Mouse (Mus musculus) myocyte (in vitro differentiated cells): ENCODE data around the gene Supt3. TPM values are rescaled to one million over a fixed set of nuclear protein-coding genes. Genes with fewer than 3 reads are reported as not detected.

Experiments
- H3K27me3 ChIP-seq: one replicate; pipeline ENCODE4 v1.6.1; 2011; ENCODE audit not compliant: control insufficient read depth, insufficient read depth, insufficient read length
- H3K36me3 ChIP-seq: one replicate; pipeline ENCODE4 v1.6.1; 2011; ENCODE audit not compliant: control insufficient read depth, insufficient read depth
- H3K4me2 ChIP-seq: one replicate; pipeline ENCODE4 v1.6.1; 2011; ENCODE audit warnings: low read depth, control low read depth
- H3K4me3 ChIP-seq: one replicate; pipeline ENCODE4 v1.5.1; 2011; ENCODE audit warnings: mild to moderate bottlenecking, control low read depth, moderate library complexity
- H3K79me2 ChIP-seq: one replicate; pipeline ENCODE4 v1.6.1; 2011; ENCODE audit not compliant: control insufficient read depth, insufficient read depth
- H3ac ChIP-seq: one replicate; pipeline ENCODE4 v1.6.1; 2011; ENCODE audit not compliant: control insufficient read depth, insufficient read length
- CEBPB ChIP-seq: IDR thresholded peaks from 2 replicates; pipeline ENCODE4 v1.6.1; 2011; ENCODE audit warnings: mild to moderate bottlenecking, moderate library complexity; ENCODE audit not compliant: poor library complexity, insufficient read depth, severe bottlenecking
- E2F4 ChIP-seq: IDR thresholded peaks from one replicate; pipeline ENCODE4 v1.6.1; 2011; ENCODE audit warnings: mild to moderate bottlenecking, control low read depth, moderate library complexity; ENCODE audit not compliant: insufficient read depth
- MAX ChIP-seq: IDR thresholded peaks from one replicate; pipeline ENCODE4 v1.6.1; 2011; ENCODE audit warnings: low read depth, mild to moderate bottlenecking, control low read depth
- MYOD1 ChIP-seq, 3 experiments: IDR thresholded peaks; one replicate each; pipeline ENCODE4 v1.6.1; 2011; ENCODE audit warnings: control low read depth in 2 of 3, low read depth in 2 of 3, mild to moderate bottlenecking in 2 of 3, moderate library complexity in 1 of 3; ENCODE audit not compliant: insufficient read length in 2 of 3, control insufficient read depth in 1 of 3
- MYOG ChIP-seq, 3 experiments: IDR thresholded peaks; one replicate each; pipeline ENCODE4 v1.6.1; 2011; ENCODE audit warnings: control low read depth in 2 of 3, low read depth in 2 of 3, mild to moderate bottlenecking in 2 of 3; ENCODE audit not compliant: insufficient read length in 2 of 3, control insufficient read depth in 1 of 3, insufficient read depth in 1 of 3
- POLR2A ChIP-seq: IDR thresholded peaks from one replicate; pipeline ENCODE4 v1.6.1; 2011; ENCODE audit warnings: low read depth, mild to moderate bottlenecking, control low read depth, moderate library complexity; ENCODE audit not compliant: insufficient read length
- POLR2AphosphoS2 ChIP-seq: IDR thresholded peaks from one replicate; pipeline ENCODE4 v1.6.1; 2011; ENCODE audit warnings: low read depth, control low read depth; ENCODE audit not compliant: insufficient read length
- REST ChIP-seq: IDR thresholded peaks from one replicate; pipeline ENCODE4 v1.6.1; 2011; ENCODE audit warnings: mild to moderate bottlenecking, control low read depth, moderate library complexity; ENCODE audit not compliant: insufficient read depth, insufficient read length
- SRF ChIP-seq: IDR thresholded peaks from one replicate; pipeline ENCODE4 v1.6.1; 2011; ENCODE audit warnings: low read depth; ENCODE audit not compliant: control insufficient read depth, insufficient read length
- TCF12 ChIP-seq: IDR thresholded peaks from one replicate; pipeline ENCODE4 v1.6.1; 2011; ENCODE audit warnings: mild to moderate bottlenecking, control low read depth; ENCODE audit not compliant: poor library complexity, insufficient read depth, severe bottlenecking
- TCF3 ChIP-seq: IDR thresholded peaks from one replicate; pipeline ENCODE4 v1.6.1; 2011; ENCODE audit warnings: low read depth, control low read depth; ENCODE audit not compliant: insufficient read length
- USF1 ChIP-seq: IDR thresholded peaks from one replicate; pipeline ENCODE4 v1.6.1; 2011; ENCODE audit warnings: low read depth, mild to moderate bottlenecking, control low read depth, moderate library complexity
- polyA plus RNA-seq: library from polyadenylated mRNA; unstranded; fragments of >200 nt; fragmentation: generic; extraction: Trizol; gene quantifications from one replicate; pipeline ENCODE4 v1.2.1, GENCODE M21; 2012; ENCODE audit warnings: missing spikeins

Gene Supt3
- polyA plus RNA-seq, 1 experiment = 30.9 TPM

DNA sequence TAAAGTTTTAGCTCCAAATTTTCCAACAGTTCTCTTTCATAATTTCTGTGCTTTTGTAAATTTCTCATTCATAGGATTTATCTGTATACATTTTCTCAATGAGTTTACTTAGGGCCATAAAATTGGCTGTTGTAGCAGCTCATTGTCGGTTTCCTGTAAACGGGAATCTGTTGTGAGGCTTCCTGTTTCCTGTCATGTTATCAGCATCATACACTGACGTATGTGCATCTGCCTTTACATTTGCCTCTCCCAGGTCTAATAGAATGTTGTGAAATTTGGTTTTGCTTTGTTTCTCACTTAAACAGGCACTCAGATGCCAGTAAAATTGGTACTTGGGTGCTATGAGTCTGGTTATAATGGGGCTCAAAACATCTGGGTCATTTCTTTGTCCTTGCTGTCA lies 338.4 kb downstream of the Supt3 start:
- TF ChIP-seq MAX (no peak), TCF12 (no peak), TCF3 (no peak), SRF (no peak), MYOG (IDR thresholded peaks at IDR 0.05; ENCODE audit: control insufficient read depth in 1 of 3, insufficient read depth in 1 of 3, insufficient read length in 2 of 3, low read depth in 2 of 3) (no peak), MYOD1 (IDR thresholded peaks at IDR 0.05; ENCODE audit: control insufficient read depth in 1 of 3, insufficient read length in 2 of 3, low read depth in 2 of 3) (no peak), USF1 (no peak), CEBPB (no peak), POLR2AphosphoS2 (no peak), E2F4 (no peak), POLR2A (no peak), REST (no peak)
- Histone ChIP-seq H3K4me2 (no peak overlapping the region), H3K79me2 (no peaks in the 10 kb centered on the region), H3ac (no peak overlapping the region), H3K36me3 (no peaks in the 10 kb centered on the region), H3K4me3 (no peak overlapping the region), H3K27me3 (no peaks in the 10 kb centered on the region)

GRCm38 (mm10) chr17:45118565-45119471 lies 341.9 kb downstream of the Supt3 start:
- no peaks in the 10 kb centered on the region for H3K79me2 ChIP-seq
- H3K27me3 ChIP-seq = no peaks in the 10 kb centered on the region
- TF ChIP-seq USF1 (no peak), MYOD1 (IDR thresholded peaks at IDR 0.05; ENCODE audit: control insufficient read depth in 1 of 3, insufficient read length in 2 of 3, low read depth in 2 of 3) (no peak), POLR2AphosphoS2 (no peak), MYOG (IDR thresholded peaks at IDR 0.05; ENCODE audit: control insufficient read depth in 1 of 3, insufficient read depth in 1 of 3, insufficient read length in 2 of 3, low read depth in 2 of 3) (no peak)
- no peaks in the 10 kb centered on the region for H3K36me3 ChIP-seq
- peak overlapping the region; percentile 8 for H3K4me2 ChIP-seq
- H3ac ChIP-seq = no peak overlapping the region
- H3K4me3 ChIP-seq = no peak overlapping the region

- Histone ChIP-seq H3ac (no peak overlapping the region), H3K4me3 (no peak overlapping the region), H3K79me2 (no peaks in the 10 kb centered on the region), H3K4me2 (no peak overlapping the region), H3K27me3 (no peaks in the 10 kb centered on the region), H3K36me3 (no peaks in the 10 kb centered on the region)
- no peak for TF ChIP-seq TCF3
- TF ChIP-seq MAX = no peak
- TF ChIP-seq MYOD1 (IDR thresholded peaks at IDR 0.05; ENCODE audit: control insufficient read depth in 1 of 3, insufficient read length in 2 of 3, low read depth in 2 of 3) = no peak
- TF ChIP-seq USF1 = no peak
- TF ChIP-seq REST = no peak
- TF ChIP-seq TCF12 = no peak
These were observed 342.8 kb downstream of the Supt3 start for GRCm38 (mm10) chr17:45119609-45120201.

DNA sequence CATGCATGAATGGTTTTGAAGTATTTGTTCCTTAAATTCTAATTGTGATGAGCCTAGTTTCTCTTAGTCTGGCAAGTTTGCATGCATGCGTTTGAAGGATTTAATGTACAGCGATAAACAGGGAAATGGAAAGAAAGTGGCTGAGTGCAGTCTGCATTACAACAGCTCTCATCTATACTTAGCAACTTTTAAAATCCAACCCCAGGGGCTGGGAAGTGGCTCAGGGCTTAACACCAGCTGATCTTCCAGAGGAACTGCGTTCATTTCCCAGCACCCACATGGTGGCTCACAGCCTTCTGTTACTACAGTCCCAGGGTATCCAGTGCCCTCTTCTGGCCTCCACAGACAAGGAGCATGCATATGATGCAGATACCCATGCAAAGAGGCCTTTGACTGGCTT lies 346.9 kb downstream of the Supt3 start:
- Histone ChIP-seq H3K4me2 (no peak overlapping the region), H3K36me3 (no peaks in the 10 kb centered on the region), H3K4me3 (no peak overlapping the region), H3ac (no peak overlapping the region), H3K27me3 (no peaks in the 10 kb centered on the region), H3K79me2 (no peaks in the 10 kb centered on the region)
- TF ChIP-seq REST (no peak), MAX (no peak), USF1 (no peak), TCF3 (no peak), MYOD1 (IDR thresholded peaks at IDR 0.05; ENCODE audit: control insufficient read depth in 1 of 3, insufficient read length in 2 of 3, low read depth in 2 of 3) (no peak), POLR2AphosphoS2 (no peak), E2F4 (no peak), POLR2A (no peak), TCF12 (no peak), CEBPB (no peak), SRF (no peak), MYOG (IDR thresholded peaks at IDR 0.05; ENCODE audit: control insufficient read depth in 1 of 3, insufficient read depth in 1 of 3, insufficient read length in 2 of 3, low read depth in 2 of 3) (no peak)

GRCm38 (mm10) chr17:45128611-45129010 lies 351.7 kb downstream of the Supt3 start:
- TF ChIP-seq MYOG (IDR thresholded peaks at IDR 0.05; ENCODE audit: control insufficient read depth in 1 of 3, insufficient read depth in 1 of 3, insufficient read length in 2 of 3, low read depth in 2 of 3) = no peak
- no peak for TF ChIP-seq REST
- no peak for TF ChIP-seq CEBPB
- no peak for TF ChIP-seq POLR2A
- no peak for TF ChIP-seq MAX
- no peak for TF ChIP-seq MYOD1 (IDR thresholded peaks at IDR 0.05; ENCODE audit: control insufficient read depth in 1 of 3, insufficient read length in 2 of 3, low read depth in 2 of 3)
- TF ChIP-seq POLR2AphosphoS2 = no peak
- no peaks in the 10 kb centered on the region for H3K27me3 ChIP-seq
- no peaks in the 10 kb centered on the region for H3K79me2 ChIP-seq
- H3K36me3 ChIP-seq = no peaks in the 10 kb centered on the region
- H3K4me2 ChIP-seq = no peak overlapping the region
- no peak overlapping the region for H3ac ChIP-seq
- H3K4me3 ChIP-seq = no peak overlapping the region
